Mouse (Mus musculus): ENCODE data around the gene Ctnnbl1.
A peak's percentile ranks its signal among the peaks of the same experiment; 100 is the strongest.

Gene Ctnnbl1

DNA sequence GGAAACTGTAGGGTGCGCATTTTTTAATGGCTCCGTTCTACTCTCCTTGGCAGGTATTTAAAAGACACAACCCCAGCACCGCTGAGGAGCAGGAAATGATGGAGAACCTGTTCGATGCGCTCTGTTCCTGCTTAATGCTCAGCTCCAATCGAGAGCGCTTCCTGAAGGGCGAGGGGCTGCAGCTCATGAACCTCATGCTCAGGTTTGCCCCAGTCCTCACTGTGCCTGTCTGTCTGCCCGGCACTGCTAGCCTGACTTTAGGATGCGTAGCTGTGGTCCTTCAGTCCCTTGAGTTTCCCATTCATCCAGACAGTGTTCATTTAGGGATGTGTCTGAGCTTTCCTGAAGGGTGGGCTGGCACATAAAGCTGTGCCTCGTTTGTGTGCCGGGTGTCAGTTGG, 82.2 kb downstream of the Ctnnbl1 start:
- ATAC-seq (ENCODE audit: low TSS enrichment): no peak

GRCm38 (mm10) chr2:157821259-157821658, 84.1 kb downstream of the Ctnnbl1 start:
- no peak for ATAC-seq (ENCODE audit: low TSS enrichment)

DNA sequence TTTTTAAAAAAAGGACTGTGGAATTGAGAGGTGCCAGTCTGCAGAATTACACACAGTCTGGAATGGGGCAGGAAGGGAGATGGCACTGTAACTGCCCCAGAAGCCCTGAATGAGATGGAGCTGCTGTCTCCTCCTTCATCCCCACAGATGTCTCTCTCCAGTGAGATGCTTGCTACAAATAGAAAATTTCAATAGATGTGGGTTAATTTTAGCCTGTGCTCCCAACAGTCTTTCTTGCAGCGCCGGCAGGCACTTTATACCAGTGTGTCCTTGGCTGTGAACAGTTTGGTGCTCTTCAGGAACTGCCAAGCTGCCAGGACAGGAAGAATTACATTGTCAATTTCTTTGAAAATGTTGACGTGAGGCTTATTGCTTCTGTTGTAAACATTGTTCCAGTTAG, 86.3 kb downstream of the Ctnnbl1 start:
- peak; percentile 88 for ATAC-seq (ENCODE audit: low TSS enrichment)

DNA sequence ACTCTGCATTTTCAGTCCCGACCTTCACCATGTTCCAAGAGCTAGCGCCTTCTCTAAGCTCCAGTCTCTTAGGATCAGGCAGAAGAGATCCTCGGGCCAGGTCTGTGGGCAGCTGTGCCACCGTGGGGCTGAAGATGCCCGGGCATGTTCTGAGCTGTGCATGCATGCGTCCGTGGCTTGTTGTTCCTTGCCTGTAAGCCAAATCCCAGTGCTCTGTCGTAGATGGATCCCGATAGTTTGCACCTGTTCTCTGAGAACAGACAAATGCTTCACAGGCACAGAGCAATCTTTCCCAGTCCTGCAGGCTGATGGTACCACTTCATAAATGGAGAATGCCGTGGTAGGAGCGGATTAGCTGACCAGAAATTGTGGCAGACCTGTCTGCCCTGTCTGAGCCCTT, 87.0 kb downstream of the Ctnnbl1 start:
- no peak for ATAC-seq (ENCODE audit: low TSS enrichment)

DNA sequence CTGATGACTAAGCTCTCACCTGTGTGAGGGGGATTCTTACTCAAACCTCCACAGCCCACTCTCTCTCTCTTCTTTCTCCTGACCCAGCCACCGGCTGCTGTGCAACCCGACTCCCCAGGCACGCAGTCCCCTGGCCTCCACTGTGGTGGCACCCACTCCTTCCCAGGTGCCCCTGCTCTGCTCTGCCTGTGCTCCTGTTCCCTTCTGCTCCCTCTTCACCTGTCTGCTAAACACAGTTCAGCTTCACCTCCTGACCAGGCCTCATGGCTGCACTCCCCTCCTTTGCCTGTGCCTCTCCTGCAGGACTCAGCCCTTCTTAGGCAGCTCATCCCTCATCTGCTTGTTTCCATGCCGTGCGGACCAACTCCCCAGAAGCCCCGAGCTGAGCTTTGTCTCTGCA, 92.9 kb downstream of the Ctnnbl1 start:
- no peak for ATAC-seq (ENCODE audit: low TSS enrichment)

DNA sequence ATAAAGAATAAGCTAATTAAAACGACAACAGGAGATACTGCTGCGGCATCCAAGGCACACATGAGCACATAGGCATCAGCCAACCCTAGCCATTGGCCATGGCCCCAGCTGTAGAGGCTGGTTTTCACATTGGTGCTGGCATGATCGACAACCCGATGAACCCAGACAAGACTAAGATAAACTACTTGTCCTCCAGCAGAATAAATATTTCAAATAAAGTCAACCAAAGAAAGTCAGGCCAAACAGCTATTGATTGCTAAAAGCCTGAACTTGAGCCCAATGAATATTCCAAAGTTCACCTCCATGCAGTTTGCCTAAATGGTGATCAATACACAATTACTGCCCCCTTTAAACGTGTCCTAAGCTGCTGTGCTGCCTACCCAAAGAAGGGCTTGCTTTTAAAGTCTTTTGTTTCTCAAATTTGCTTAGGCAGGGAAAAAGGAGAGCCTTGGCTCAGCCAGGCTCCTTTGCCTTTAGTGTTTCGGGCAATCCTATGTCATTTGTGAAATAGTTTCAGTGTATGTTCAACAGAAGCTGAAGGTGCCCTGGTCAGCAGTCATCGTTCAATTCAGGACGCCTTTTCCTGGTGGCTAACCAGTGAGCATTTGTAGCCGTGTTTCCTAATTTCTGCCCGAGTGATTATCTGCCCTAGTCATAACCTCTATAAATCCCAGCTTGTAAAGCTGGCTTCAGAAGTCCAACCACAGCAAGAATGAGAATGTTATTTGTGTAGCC, 93.6 kb downstream of the Ctnnbl1 start:
- no peak for ATAC-seq (ENCODE audit: low TSS enrichment)

GRCm38 (mm10) chr2:157837050-157837449, 99.8 kb downstream of the Ctnnbl1 start:
- no peak for ATAC-seq (ENCODE audit: low TSS enrichment)

GRCm38 (mm10) chr2:157838206-157838923, 101.2 kb downstream of the Ctnnbl1 start:
- 0 out of 2 replicates have a peak, but pooled peaks have one; percentile 52 for ATAC-seq (ENCODE audit: low TSS enrichment)

DNA sequence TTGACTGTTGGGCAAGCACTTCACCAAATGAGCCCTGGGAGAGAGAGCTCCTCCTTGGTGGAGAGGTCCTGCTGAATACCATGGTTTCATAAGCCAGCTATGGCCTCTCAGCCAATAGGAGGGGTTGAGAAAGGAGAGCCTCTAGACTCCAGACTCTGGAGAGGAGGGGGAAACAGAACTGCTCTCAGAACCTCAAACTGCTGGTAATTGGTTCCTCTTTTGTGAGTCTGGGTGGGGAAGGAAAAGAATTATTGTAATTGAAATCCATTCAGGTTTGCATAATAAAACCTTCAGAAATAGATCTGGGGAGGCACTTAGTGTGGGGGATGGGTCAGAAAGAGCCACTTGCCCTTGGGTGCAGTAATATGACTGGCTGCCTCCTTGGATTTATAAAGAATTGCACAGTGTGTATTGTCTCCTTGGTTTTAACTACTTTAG, 103.5 kb downstream of the Ctnnbl1 start:
- no peak for ATAC-seq (ENCODE audit: low TSS enrichment)

DNA sequence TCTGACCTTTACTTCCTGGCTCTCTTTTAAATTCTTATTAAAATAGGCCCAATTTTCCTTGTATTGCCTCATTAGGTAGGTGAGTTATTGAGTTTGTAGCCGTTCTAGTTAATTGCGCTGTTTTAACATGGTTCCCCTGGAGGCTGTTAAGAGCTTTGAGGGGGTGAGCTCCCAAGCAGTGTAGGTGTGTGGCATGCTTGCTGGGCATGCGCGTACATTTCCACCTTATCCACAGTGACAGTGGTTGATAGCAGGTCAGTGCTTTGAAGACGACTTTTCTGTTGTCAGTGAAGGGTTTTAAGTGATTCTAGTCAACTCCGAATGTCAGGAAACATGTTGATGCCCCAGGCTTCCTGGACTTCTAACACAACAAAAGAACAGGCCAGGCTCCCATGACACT, 103.9 kb downstream of the Ctnnbl1 start:
- ATAC-seq (ENCODE audit: low TSS enrichment): no peak

GRCm38 (mm10) chr2:157844746-157845145, 107.5 kb downstream of the Ctnnbl1 start:
- ATAC-seq (ENCODE audit: low TSS enrichment): peak; percentile 59

DNA sequence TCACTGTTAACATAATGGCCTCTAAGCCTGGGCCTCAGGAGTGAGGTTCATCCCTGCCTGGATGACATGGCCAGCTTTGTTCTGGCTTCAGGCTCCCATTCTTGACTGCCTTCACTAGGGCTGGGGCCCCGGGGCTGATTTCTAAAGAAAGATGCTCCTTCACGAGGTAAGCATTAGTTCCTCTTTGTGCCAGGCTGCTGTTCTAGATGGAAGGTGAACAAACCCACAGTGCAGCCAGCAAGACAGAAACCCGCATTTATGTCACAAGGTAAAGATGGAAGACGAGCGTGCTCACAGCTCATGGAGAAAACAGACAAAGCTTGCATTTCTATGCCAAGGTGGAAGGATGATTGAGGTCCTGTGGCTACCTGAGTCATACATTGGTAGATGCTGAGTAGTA, 108.6 kb downstream of the Ctnnbl1 start:
- ATAC-seq (ENCODE audit: low TSS enrichment): no peak

DNA sequence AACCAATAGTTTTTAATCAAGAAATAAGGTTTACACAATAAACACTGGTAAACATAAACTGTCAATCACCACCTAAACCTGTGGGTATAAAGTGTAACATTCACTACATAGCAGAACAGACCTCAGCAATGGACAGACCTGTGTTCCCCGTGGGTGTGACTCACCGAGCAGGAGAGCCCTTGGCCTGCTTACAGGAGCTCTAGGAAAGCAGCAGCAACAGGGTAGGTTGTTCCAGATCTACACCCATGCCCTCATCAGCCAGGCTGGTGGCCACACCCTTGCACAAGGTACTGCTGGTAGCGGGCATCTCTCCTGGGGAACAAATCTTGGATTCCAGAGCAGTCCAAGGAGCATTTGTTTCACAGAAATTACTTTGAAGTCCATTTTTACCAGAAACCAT, 115.9 kb downstream of the Ctnnbl1 start:
- ATAC-seq (ENCODE audit: low TSS enrichment): no peak

DNA sequence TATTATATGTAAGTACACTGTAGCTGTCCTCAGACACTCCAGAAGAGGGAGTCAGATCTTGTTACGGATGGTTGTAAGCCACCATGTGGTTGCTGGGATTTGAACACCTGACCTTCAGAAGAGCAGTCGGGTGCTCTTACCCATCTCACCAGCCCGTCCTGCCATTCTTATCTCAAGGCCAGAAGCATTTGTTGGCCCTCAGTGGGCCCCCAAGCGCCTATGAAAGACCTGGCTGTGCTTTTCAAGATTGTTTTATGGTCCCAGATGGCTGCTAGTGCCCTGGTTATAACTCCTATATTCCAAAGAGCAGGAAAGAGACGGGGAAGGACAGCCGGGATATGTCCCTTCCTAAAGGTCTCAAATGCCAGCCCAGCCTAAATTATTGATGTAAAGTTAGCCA, 118.6 kb downstream of the Ctnnbl1 start:
- ATAC-seq (ENCODE audit: low TSS enrichment): no peak

DNA sequence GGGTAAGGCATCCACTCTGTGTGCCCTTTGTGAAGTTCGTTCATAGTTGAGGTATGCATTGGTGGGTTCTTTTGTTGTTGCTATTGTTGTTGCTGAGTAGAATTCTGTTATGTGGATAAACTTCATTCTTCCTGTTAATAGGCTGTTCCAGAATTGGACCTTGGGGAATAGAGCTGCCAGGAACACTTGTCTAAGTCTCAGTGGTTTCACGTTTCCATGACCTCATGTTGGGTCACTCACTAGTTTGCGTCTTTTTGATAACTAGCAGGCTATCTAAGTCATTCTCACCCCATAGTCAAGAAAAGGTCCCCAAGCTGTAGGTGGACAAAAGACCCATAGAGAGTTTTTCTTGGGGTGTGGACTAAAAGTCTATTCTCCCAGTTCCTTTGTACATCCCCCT, 120.3 kb downstream of the Ctnnbl1 start:
- ATAC-seq (ENCODE audit: low TSS enrichment): no peak

DNA sequence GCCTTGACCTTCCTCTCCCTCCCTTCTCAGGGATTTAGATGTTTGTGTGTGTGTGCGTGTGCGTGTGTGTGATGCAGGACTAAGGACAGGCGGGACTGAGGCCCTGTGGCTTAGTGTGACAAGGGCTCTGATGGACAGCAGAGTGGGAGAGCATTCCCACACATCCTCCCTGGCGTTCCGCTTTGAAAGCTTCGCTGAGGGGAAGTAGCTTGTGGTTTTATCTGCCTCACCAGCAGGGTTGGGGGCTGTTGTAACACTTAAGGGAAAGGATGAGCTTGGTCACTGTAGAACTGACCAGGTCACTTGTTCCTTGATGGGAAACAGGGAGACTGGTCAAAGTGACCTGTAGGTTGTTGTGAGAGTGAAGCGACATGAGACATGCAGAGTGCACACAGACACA, 121.1 kb downstream of the Ctnnbl1 start:
- no peak for ATAC-seq (ENCODE audit: low TSS enrichment)

- peak; percentile 32; the same call in 1 of the 2 replicates for ATAC-seq (ENCODE audit: low TSS enrichment)
Observed at GRCm38 (mm10) chr2:157859046-157859701, 122.0 kb downstream of the Ctnnbl1 start.

DNA sequence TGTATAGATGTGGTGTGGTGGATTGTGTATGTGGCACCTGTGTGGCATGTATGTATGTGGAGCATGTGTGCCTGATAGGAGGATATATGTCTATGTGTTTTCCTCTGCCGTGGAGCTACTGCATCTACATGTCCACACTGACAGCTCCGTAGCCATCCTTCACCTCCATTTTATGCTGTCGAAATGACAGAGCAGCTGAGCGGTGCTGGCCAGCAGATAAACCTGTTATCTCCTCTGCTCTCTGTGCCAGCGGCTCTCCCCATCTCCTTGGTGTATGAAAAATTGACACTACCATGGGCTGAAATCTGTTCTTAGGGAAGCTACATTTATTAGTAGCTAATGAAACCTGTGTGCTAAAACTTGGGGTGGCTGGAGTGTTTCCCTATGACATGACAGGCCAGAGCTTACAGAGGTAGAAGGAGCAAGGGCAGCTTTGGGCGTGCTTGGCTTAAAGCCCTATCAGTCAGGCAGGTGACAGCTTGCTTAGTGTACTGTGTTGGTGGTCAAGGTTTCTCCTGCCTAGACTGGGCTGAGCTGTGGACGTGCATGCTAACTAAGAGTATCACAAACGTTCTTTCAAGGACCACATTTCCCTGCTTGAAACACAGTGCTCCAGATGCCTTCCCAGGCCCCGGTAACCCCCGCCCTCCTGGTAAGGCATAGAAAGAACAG, 124.2 kb downstream of the Ctnnbl1 start:
- ATAC-seq (ENCODE audit: low TSS enrichment): no peak

DNA sequence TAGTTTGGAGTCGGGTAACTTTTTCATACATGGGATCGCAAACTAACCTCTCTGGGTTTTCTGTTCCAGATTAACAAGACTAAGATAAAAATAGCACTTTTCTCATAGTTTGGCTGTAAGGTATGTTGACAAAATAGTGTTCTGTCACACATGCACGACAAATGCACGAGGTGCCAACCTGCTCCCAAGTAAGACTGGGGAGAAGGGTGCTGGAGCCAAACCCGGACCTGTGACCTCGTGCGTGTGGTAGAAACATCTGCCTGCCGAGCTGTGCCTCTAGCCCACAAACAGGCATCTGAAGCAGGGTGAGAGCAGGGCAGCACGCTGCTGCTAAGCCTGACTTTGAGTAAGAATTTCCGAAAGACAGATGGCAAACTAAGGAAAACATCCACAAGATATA, 125.1 kb downstream of the Ctnnbl1 start:
- ATAC-seq (ENCODE audit: low TSS enrichment): peak; percentile 7; the same call in 1 of the 2 replicates

- no peak for ATAC-seq (ENCODE audit: low TSS enrichment)
Observed at GRCm38 (mm10) chr2:157867126-157867525, 129.9 kb downstream of the Ctnnbl1 start.

GRCm38 (mm10) chr2:157870247-157870646, 133.0 kb downstream of the Ctnnbl1 start:
- ATAC-seq (ENCODE audit: low TSS enrichment): no peak

DNA sequence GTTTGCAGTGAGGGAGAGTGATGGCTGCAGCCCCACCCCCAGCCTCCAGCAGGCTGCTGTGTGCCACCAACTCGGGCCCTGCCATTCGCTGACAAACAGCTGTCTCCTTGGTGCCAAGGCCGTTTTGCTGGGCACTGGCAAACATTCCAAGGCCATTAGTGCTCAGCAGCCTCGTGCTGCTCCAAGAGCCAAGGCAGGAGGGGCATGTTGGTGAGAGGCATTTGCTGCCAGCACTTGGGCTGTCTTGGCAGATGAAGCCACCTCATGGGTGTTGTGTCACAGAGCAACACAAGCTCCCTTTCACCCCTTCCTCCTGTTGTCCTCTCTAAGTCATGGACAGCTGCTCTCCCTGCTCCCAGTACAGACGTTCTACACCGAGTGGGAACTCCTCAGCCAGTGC, 136.0 kb downstream of the Ctnnbl1 start:
- 0 out of 2 replicates have a peak, but pooled peaks have one; percentile 12 for ATAC-seq (ENCODE audit: low TSS enrichment)
